Mouse (Mus musculus) lung, postnatal 0 days (tissue): ENCODE data around the gene Sash3. TPM values are rescaled to one million over a fixed set of nuclear protein-coding genes. Genes with fewer than 3 reads are reported as not detected.
A peak's percentile ranks its signal among the peaks of the same experiment; 100 is the strongest.
"Not testable (repeated sequence)": the region's sequence is repeated elsewhere in the genome, so short reads cannot be mapped to it uniquely, and the experiment has no call there.

Experiments
- ATAC-seq: fragments of 200-750 bp; cut with Nextera tagmentation; 2 replicates; pipeline ENCODE4 v1.8.0; 2017; ENCODE audit warnings: moderate library complexity
- DNase-seq: peaks from one replicate; pipeline ENCODE4 v3.0.0-alpha.2; 2016; ENCODE audit warnings: low spot score
- H3K27ac ChIP-seq: fragments of 300-500 bp; sonication (generic); 2 replicates; pipeline ENCODE4 v1.5.1; 2014; ENCODE audit warnings: antibody characterized with exemption, mild to moderate bottlenecking, low read length, mixed read lengths
- H3K27me3 ChIP-seq: fragments of 300-500 bp; sonication (generic); replicated peaks from 2 replicates; pipeline ENCODE4 v1.6.1; 2014; ENCODE audit warnings: low read length, mixed read lengths; ENCODE audit not compliant: insufficient read depth
- H3K36me3 ChIP-seq: fragments of 300-500 bp; sonication (generic); 2 replicates; pipeline ENCODE4 v1.6.1; 2014; ENCODE audit warnings: low read length, mixed read lengths; ENCODE audit not compliant: insufficient read depth
- H3K4me1 ChIP-seq: fragments of 300-500 bp; sonication (generic); 2 replicates; pipeline ENCODE4 v1.6.1; 2014; ENCODE audit warnings: antibody characterized with exemption, low read depth, low read length, mixed read lengths; ENCODE audit not compliant: insufficient read depth
- H3K4me2 ChIP-seq: fragments of 300-500 bp; sonication (generic); replicated peaks from 2 replicates; pipeline ENCODE4 v1.6.1; 2014; ENCODE audit warnings: low read depth, mild to moderate bottlenecking, low read length, moderate library complexity, mixed read lengths
- H3K4me3 ChIP-seq: fragments of 300-500 bp; sonication (generic); 2 replicates; pipeline ENCODE4 v1.5.1; 2014; ENCODE audit warnings: low read depth, low read length
- H3K9ac ChIP-seq: fragments of 300-500 bp; sonication (generic); replicated peaks from 2 replicates; pipeline ENCODE4 v1.6.1; 2014; ENCODE audit warnings: low read depth, mild to moderate bottlenecking
- H3K9me3 ChIP-seq: fragments of 300-500 bp; sonication (generic); 2 replicates; pipeline ENCODE4 v1.6.1; 2016; ENCODE audit warnings: low read length, mixed read lengths
- CTCF ChIP-seq: IDR thresholded peaks from 2 replicates; pipeline ENCODE4 v1.5.1; 2016; ENCODE audit warnings: antibody characterized with exemption, mild to moderate bottlenecking
- EP300 ChIP-seq: IDR thresholded peaks from 2 replicates; pipeline ENCODE4 v1.6.1; 2016; ENCODE audit warnings: antibody characterized with exemption, mild to moderate bottlenecking, control low read depth
- WGBS: fragments of 180-500 bp; shearing (Covaris S2); extraction: QIAGEN DNeasy Blood & Tissue Kit; methylation state at CpG from one replicate; pipeline ENCODE4 v1.1.7; 2014; 5-methylcytosine and 5-hydroxymethylcytosine counted together
- polyA plus RNA-seq: library from polyadenylated mRNA; unstranded; fragments of >200 nt; fragmentation: Nextera tagmentation; extraction: Ambion mirVana; gene quantifications from 2 replicates; pipeline ENCODE4 v1.2.1, GENCODE M21; 2015

Gene Sash3
- polyA plus RNA-seq, 1 experiment from 2014 or later: 4.8 TPM

GRCm38 (mm10) chrX:48204469-48204868 is 58.2 kb downstream of the Sash3 start:
- no peaks in the 10 kb centered on the region for H3K36me3 ChIP-seq
- 58% methylated on average over 6 of the region's 6 CpGs for WGBS
- H3K9ac ChIP-seq: no peak overlapping the region
- H3K9me3 ChIP-seq: no peaks in the 10 kb centered on the region
- H3K4me3 ChIP-seq: no peak overlapping the region
- DNase-seq: peak; percentile 30
- no peak overlapping the region for H3K4me2 ChIP-seq
- no peak overlapping the region for H3K27ac ChIP-seq
- no peak for TF ChIP-seq CTCF
- TF ChIP-seq EP300: no peak
- H3K27me3 ChIP-seq: no peaks in the 10 kb centered on the region
- no peaks in the 10 kb centered on the region for H3K4me1 ChIP-seq
- no peak for ATAC-seq

- H3K4me1 ChIP-seq: no peaks in the 10 kb centered on the region
- peak overlapping the region; percentile 58 for H3K4me3 ChIP-seq
- DNase-seq: peak; percentile 34
- H3K9ac ChIP-seq: peak overlapping the region; percentile 51
- H3K36me3 ChIP-seq: no peaks in the 10 kb centered on the region
- WGBS: 11% methylated on average over 31 of the region's 36 CpGs
- no peaks in the 10 kb centered on the region for H3K27me3 ChIP-seq
- H3K27ac ChIP-seq: peak overlapping the region; percentile 23
- ATAC-seq: peak; percentile 79
- peak overlapping the region; percentile 61 for H3K4me2 ChIP-seq
- TF ChIP-seq CTCF (no peak), EP300 (no peak)
- no peaks in the 10 kb centered on the region for H3K9me3 ChIP-seq
Observed at GRCm38 (mm10) chrX:48207761-48208487, 61.7 kb downstream of the Sash3 start.

- Histone ChIP-seq H3K9me3 (no peaks in the 10 kb centered on the region), H3K27me3 (no peaks in the 10 kb centered on the region), H3K36me3 (no peaks in the 10 kb centered on the region), H3K9ac (peak within 1 kb of the TSS; percentile 51), H3K4me1 (no peaks in the 10 kb centered on the region), H3K4me2 (peak within 1 kb of the TSS; percentile 61), H3K27ac (peak within 1 kb of the TSS; percentile 51), H3K4me3 (peak within 1 kb of the TSS; percentile 58)
- peak; percentile 98 for ATAC-seq
- TF ChIP-seq CTCF: no peak
- no peak for TF ChIP-seq EP300
- WGBS: 13% methylated on average over 28 of the region's 34 CpGs
- peak; percentile 89 for DNase-seq
Observed at GRCm38 (mm10) chrX:48208519-48209185, 62.4 kb downstream of the Sash3 start, which contains the start of gene Zdhhc9. TSS of gene Zdhhc9 (minus strand) at chrX:48208878.

GRCm38 (mm10) chrX:48209746-48210145 is 63.5 kb downstream of the Sash3 start:
- H3K9me3 ChIP-seq, H3K27me3 ChIP-seq, H3K4me2 ChIP-seq, ATAC-seq, DNase-seq, H3K9ac ChIP-seq, H3K27ac ChIP-seq, H3K4me3 ChIP-seq, H3K4me1 ChIP-seq, H3K36me3 ChIP-seq: not testable (repeated sequence)
- WGBS: 96% methylated on average over 2 of the region's 4 CpGs

Other genes with a start within 250 kb of the Sash3 start
- gene Ocrl, start 234.0 kb upstream of the Sash3 start, polyA plus RNA-seq: 9.3 and 11.5 TPM in 2 replicates
- 12.7 and 12.9 TPM in 2 replicates for gene Apln, start 111.6 kb upstream of the Sash3 start, polyA plus RNA-seq
- 0.54 and 0.64 TPM in 2 replicates for gene Xpnpep2, start 37.7 kb upstream of the Sash3 start, polyA plus RNA-seq
- 3.9 and 4.2 TPM in 2 replicates for gene Zdhhc9, start 62.4 kb downstream of the Sash3 start, polyA plus RNA-seq
- gene Utp14a, start 110.4 kb downstream of the Sash3 start, polyA plus RNA-seq: 11.0 and 11.5 TPM in 2 replicates
- 3.1 and 3.7 TPM in 2 replicates for gene Bcorl1, start 194.9 kb downstream of the Sash3 start, polyA plus RNA-seq